Mouse (Mus musculus) ES-Bruce4 (cell line): ENCODE data around the gene Exd2.

Experiments used
- CTCF ChIP-seq: IDR thresholded peaks from one replicate; pipeline ENCODE4 v1.8.1; 2011; ENCODE audit warnings: low read depth, low read length
- EP300 ChIP-seq: IDR thresholded peaks from 2 replicates; pipeline ENCODE4 v1.6.1; 2011; ENCODE audit warnings: low read depth, low read length; ENCODE audit not compliant: insufficient read depth
- POLR2A ChIP-seq: IDR thresholded peaks from one replicate; pipeline ENCODE4 v1.8.1; 2011; ENCODE audit warnings: low read length; ENCODE audit not compliant: insufficient read depth

- TF ChIP-seq CTCF (no peak), POLR2A (no peak), EP300 (no peak)
Observed at GRCm38 (mm10) chr12:80433266-80433665, 29.6 kb upstream of the Exd2 start.
